Mouse (Mus musculus) stomach, embryonic 16.5 days (tissue): ENCODE data around the gene Tdrd5. TPM values are rescaled to one million over a fixed set of nuclear protein-coding genes. Genes with fewer than 3 reads are reported as not detected.
"Not testable (repeated sequence)": the region's sequence is repeated elsewhere in the genome, so short reads cannot be mapped to it uniquely, and the experiment has no call there.

ENCODE experiments used
- ATAC-seq: fragments of 200-750 bp; cut with Nextera tagmentation; 2 replicates; pipeline ENCODE4 v1.8.0; 2017; ENCODE audit warnings: moderate number of reproducible peaks, moderate TSS enrichment; ENCODE audit not compliant: insufficient read depth, low FRiP score
- H3K27ac ChIP-seq: fragments of 300-500 bp; sonication (generic); 2 replicates; pipeline ENCODE4 v1.5.1; 2014; ENCODE audit warnings: low read length
- H3K27me3 ChIP-seq: fragments of 300-500 bp; sonication (generic); 2 replicates; pipeline ENCODE4 v1.6.1; 2014; ENCODE audit warnings: low read length, control low read depth, mixed read lengths; ENCODE audit not compliant: control insufficient read depth, insufficient read depth
- H3K36me3 ChIP-seq: fragments of 300-500 bp; sonication (generic); 2 replicates; pipeline ENCODE4 v1.6.1; 2014; ENCODE audit warnings: low read length; ENCODE audit not compliant: control insufficient read depth, insufficient read depth
- H3K4me1 ChIP-seq: fragments of 300-500 bp; sonication (generic); 2 replicates; pipeline ENCODE4 v1.6.1; 2014; ENCODE audit warnings: low read length, control low read depth, mixed read lengths; ENCODE audit not compliant: control insufficient read depth, insufficient read depth
- H3K4me2 ChIP-seq: fragments of 300-500 bp; sonication (generic); 2 replicates; pipeline ENCODE4 v1.6.1; 2014; ENCODE audit warnings: low read depth, low read length, mixed read lengths
- H3K4me3 ChIP-seq: fragments of 300-500 bp; sonication (generic); replicated peaks from 2 replicates; pipeline ENCODE4 v1.5.1; 2014; ENCODE audit warnings: mild to moderate bottlenecking, low read length
- H3K9ac ChIP-seq: fragments of 300-500 bp; sonication (generic); 2 replicates; pipeline ENCODE4 v1.6.1; 2014; ENCODE audit warnings: low read length
- H3K9me3 ChIP-seq: fragments of 300-500 bp; sonication (generic); replicated peaks from 2 replicates; pipeline ENCODE4 v1.6.1; 2016; ENCODE audit warnings: low read length, control low read depth; ENCODE audit not compliant: control insufficient read depth
- WGBS: fragments of 180-500 bp; shearing (Covaris S2); extraction: QIAGEN DNeasy Blood & Tissue Kit; methylation state at CpG from one replicate; pipeline ENCODE4 v1.1.7; 2014; 5-methylcytosine and 5-hydroxymethylcytosine counted together
- polyA plus RNA-seq: library from polyadenylated mRNA; unstranded; fragments of >200 nt; fragmentation: Nextera tagmentation; extraction: Ambion mirVana; gene quantifications from 2 replicates; pipeline ENCODE4 v1.2.1, GENCODE M21; 2015

Tdrd5 gene
- polyA plus RNA-seq, 1 experiment from 2014 or later, result 0.62 TPM

- H3K27ac ChIP-seq, result no peak overlapping the region
- no peak for ATAC-seq
- H3K4me1 ChIP-seq, result no peaks in the 10 kb centered on the region
- H3K9me3 ChIP-seq, result no peaks in the 10 kb centered on the region
- no peak overlapping the region for H3K9ac ChIP-seq
- H3K27me3 ChIP-seq, result no peaks in the 10 kb centered on the region
- 39% methylated on average over 5 of the region's 5 CpGs for WGBS
- H3K36me3 ChIP-seq, result no peaks in the 10 kb centered on the region
- no peak overlapping the region for H3K4me2 ChIP-seq
- H3K4me3 ChIP-seq, result no peak overlapping the region
Measured at GRCm38 (mm10) chr1:156271654-156272053, 31.8 kb downstream of the Tdrd5 start.

GRCm38 (mm10) chr1:156270471-156270870 is 33.0 kb downstream of the Tdrd5 start:
- 79% methylated on average over 9 of the region's 9 CpGs for WGBS
- Histone ChIP-seq H3K9me3 (no peaks in the 10 kb centered on the region), H3K27ac (no peak overlapping the region), H3K4me3 (no peak overlapping the region), H3K4me2 (no peak overlapping the region), H3K9ac (no peak overlapping the region), H3K36me3 (no peaks in the 10 kb centered on the region), H3K27me3 (no peaks in the 10 kb centered on the region), H3K4me1 (no peaks in the 10 kb centered on the region)
- ATAC-seq, result no peak

- H3K9me3 ChIP-seq, H3K4me1 ChIP-seq, H3K4me2 ChIP-seq, H3K36me3 ChIP-seq, ATAC-seq, H3K4me3 ChIP-seq, H3K27ac ChIP-seq, H3K27me3 ChIP-seq, H3K9ac ChIP-seq: not testable (repeated sequence)
- 32% methylated on average over 3 of the region's 3 CpGs for WGBS
Measured at GRCm38 (mm10) chr1:156268546-156268945, 34.9 kb downstream of the Tdrd5 start.

- H3K27ac ChIP-seq, result no peak overlapping the region
- no peak for ATAC-seq
- H3K4me3 ChIP-seq, result no peak overlapping the region
- H3K9ac ChIP-seq, result no peak overlapping the region
- no peaks in the 10 kb centered on the region for H3K4me1 ChIP-seq
- H3K27me3 ChIP-seq, result no peaks in the 10 kb centered on the region
- H3K36me3 ChIP-seq, result no peaks in the 10 kb centered on the region
- 92% methylated on average over 8 of the region's 8 CpGs for WGBS
- no peaks in the 10 kb centered on the region for H3K9me3 ChIP-seq
- H3K4me2 ChIP-seq, result no peak overlapping the region
Measured at GRCm38 (mm10) chr1:156263946-156264345, 39.5 kb downstream of the Tdrd5 start.

- no peak overlapping the region for H3K4me2 ChIP-seq
- WGBS, result 49% methylated on average over 2 of the region's 2 CpGs
- H3K4me1 ChIP-seq, result no peaks in the 10 kb centered on the region
- no peak overlapping the region for H3K9ac ChIP-seq
- no peaks in the 10 kb centered on the region for H3K27me3 ChIP-seq
- H3K27ac ChIP-seq, result no peak overlapping the region
- H3K36me3 ChIP-seq, result no peaks in the 10 kb centered on the region
- ATAC-seq, result no peak
- H3K9me3 ChIP-seq, result no peaks in the 10 kb centered on the region
- H3K4me3 ChIP-seq, result no peak overlapping the region
Measured at GRCm38 (mm10) chr1:156263352-156263751, 40.1 kb downstream of the Tdrd5 start.

GRCm38 (mm10) chr1:156254866-156255265 is 48.6 kb downstream of the Tdrd5 start:
- Histone ChIP-seq H3K4me1 (no peaks in the 10 kb centered on the region), H3K27ac (no peak overlapping the region), H3K9ac (no peak overlapping the region), H3K4me3 (no peak overlapping the region), H3K9me3 (no peaks in the 10 kb centered on the region), H3K27me3 (no peaks in the 10 kb centered on the region), H3K36me3 (no peaks in the 10 kb centered on the region), H3K4me2 (no peak overlapping the region)
- no peak for ATAC-seq
- 66% methylated on average over 4 of the region's 4 CpGs for WGBS

GRCm38 (mm10) chr1:156251096-156251495 is 52.4 kb downstream of the Tdrd5 start:
- not testable (repeated sequence) for H3K4me1 ChIP-seq, H3K27ac ChIP-seq, H3K4me3 ChIP-seq, H3K9ac ChIP-seq, H3K9me3 ChIP-seq, ATAC-seq, H3K4me2 ChIP-seq, H3K36me3 ChIP-seq, H3K27me3 ChIP-seq
- 61% methylated on average over 4 of the region's 4 CpGs for WGBS

GRCm38 (mm10) chr1:156247893-156248292 is 55.6 kb downstream of the Tdrd5 start:
- no peak overlapping the region for H3K9ac ChIP-seq
- no peaks in the 10 kb centered on the region for H3K36me3 ChIP-seq
- 65% methylated on average over 3 of the region's 3 CpGs for WGBS
- no peaks in the 10 kb centered on the region for H3K4me1 ChIP-seq
- no peak for ATAC-seq
- no peak overlapping the region for H3K4me2 ChIP-seq
- no peaks in the 10 kb centered on the region for H3K9me3 ChIP-seq
- no peaks in the 10 kb centered on the region for H3K27me3 ChIP-seq
- no peak overlapping the region for H3K27ac ChIP-seq
- no peak overlapping the region for H3K4me3 ChIP-seq

GRCm38 (mm10) chr1:156241713-156242348 is 61.6 kb downstream of the Tdrd5 start:
- 8% methylated on average over 14 of the region's 14 CpGs for WGBS
- Histone ChIP-seq H3K36me3 (no peaks in the 10 kb centered on the region), H3K9me3 (no peaks in the 10 kb centered on the region), H3K27ac (no peak overlapping the region), H3K4me2 (no peak overlapping the region), H3K4me3 (no peak overlapping the region), H3K9ac (no peak overlapping the region), H3K4me1 (no peaks in the 10 kb centered on the region), H3K27me3 (no peaks in the 10 kb centered on the region)
- ATAC-seq, result no peak
